Mouse (Mus musculus): ENCODE measurements at regions not wholly inside any gene's neighbourhood (a gene's known extent, or its start where the extent isn't known, plus 50 kb on each side); places are given as distances from the start of the nearest gene placed in this dataset.

DNA sequence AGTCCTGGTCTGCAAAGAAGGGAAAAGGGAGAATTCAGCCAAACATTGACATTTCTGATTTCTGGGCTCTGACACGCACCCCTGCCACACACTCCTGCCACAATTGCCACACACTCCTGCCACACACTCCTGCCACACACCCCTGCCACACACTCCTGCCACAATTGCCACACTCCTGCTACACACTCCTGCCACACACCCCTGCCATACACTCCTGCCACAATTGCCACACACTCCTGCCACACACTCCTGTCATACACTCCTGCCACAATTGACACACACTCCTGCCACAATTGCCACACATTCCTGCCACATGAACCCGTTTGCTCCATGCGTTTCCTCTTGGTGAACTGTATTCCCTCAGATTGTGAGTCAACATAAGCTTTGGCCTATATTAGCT, 130.0 kb upstream of the Gm9833 start:
- in situ Hi-C loops (cut with MboI) = no loop called here

DNA sequence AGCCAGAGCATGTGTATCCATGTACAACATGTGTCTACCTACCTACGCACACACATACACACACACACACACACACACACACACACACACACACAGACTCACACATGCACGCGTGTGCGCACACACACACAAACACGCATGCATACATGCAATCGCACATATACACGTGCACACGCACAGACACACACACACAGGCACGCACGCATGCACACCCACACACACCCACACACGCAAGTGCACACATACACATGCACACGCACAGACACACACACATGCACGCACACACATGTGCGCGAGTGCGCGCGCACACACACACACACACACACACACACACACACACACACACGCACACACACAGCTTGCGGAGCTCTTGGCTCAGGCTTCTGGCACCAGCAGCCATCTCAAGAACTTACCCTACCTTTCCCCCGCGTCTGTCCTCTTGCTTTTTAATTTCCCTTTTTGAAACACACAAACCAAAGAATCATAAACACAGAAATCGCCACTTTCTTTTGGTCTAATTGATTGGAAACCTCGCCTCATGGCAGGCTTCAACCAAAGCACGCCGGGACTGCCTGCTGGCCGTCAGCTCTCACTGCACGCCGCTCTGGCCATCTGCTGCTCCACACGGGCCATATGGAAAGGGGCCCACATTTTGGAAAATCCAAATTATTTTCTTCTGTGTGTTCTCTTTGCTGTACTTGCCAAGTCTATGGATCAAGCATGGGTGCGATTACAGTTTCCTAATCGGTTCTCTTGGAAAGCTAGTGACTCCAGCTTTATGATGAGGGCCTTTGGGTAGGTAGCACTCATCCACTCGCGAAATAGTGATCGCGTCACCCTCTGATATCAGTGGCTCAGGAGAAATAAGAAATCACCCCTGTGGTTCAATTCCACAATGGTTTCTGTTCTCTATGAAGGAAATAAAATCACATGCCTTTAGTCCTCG, 127.9 kb upstream of the Gm9833 start:
- in situ Hi-C loops (cut with MboI) = no loop called here

DNA sequence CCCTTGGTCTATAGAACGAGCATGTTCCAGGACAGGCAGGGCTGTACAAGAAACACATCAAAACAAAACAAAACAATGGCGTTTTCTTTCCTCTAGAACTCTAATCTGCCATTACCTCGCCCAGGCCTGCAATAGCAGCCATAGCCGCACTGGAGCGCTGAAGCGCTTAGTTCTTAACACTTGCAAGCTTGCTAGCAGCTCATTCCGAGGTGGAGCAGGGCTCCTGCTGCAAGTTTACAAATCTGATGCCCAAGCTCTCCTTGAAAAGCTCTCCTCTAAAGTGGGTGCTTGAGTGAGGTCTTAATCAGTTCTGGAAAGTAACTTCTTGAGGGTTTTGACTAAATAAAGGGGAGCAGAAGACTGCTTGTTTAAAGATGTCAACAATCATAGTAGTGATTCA, 127.2 kb upstream of the Gm9833 start:
- in situ Hi-C loops (cut with MboI) = no loop called here
